Mouse (Mus musculus) CH12F3 (cell line): ENCODE results near the gene Gle1.

Experiments
- in situ Hi-C: fragments of 300-500 bp; cut with MboI; formaldehyde crosslinking; loops from 2 replicates; pipeline ENCODE4 v1.14.3; 2020; ENCODE audit warnings: low sequenced_read_pairs

Gene Gle1

DNA sequence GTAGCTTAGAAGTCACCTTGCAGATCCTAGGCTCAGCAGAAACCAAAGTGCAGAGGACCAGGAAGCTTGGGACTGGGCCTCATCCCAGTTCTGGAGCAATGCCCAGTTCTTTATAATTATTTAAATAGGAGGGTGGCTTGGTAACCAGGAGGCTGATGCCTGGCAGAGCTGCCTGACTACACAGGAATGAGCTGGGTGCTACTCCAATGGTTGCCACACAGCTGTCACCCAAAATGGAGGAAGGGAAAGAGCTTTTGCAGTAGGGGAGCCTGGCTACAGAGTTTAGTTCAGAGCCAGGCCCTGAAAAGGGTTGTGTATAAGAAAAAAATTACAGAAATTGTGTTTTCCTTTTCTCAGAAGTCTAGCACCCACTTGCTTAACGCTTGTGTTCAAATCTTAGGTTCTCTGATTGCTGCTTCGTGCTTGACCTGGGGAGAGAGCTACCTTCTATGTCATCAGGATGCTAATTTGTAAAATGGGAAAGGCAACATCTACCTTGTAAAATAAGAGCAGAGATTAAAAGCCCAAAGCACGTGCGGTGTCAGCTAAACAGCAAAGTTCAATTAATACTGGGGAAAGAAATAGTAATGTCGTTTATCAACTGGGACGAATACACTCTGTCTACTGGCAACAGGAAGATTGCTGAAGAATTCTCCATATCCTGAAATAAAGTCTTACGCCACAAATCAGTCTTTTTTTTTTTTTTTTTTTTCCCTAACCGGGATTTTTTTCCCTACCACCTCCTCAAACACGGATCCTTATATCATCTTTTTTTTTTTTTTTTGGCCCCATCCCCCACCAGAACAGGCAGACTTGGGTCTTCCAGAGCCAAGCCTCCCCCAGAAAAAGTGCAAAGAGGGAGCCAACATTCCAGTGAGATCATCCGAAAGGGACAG, 29.4 kb downstream of the Gle1 start:
- in situ Hi-C loops = no loop called here

- in situ Hi-C loops = no loop called here
Observed at GRCm38 (mm10) chr2:29965250-29965843, 30.1 kb downstream of the Gle1 start, which contains the start of gene Sptan1. TSS of gene Sptan1 (plus strand) at chr2:29965560.

DNA sequence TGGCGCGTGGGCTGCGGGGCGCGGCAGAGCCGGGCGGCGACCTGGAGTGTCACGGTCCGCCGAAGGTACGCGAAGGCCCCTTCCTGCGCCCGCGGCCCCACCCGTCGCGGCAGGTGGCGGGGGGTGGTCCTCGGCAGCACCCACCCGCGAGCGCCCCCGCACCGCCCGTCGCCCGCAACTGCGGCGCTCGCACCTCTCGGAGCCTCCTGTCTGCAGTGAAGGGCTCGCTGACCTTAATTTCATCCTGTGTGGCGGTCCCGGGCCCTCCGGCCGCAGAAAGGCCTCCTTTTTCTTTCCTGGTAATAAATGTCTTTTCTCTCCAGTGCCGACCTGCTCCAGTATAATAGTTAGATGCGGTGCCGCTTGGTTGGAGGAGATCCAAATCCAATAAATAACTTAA, 30.7 kb downstream of the Gle1 start:
- in situ Hi-C loops = no loop called here

DNA sequence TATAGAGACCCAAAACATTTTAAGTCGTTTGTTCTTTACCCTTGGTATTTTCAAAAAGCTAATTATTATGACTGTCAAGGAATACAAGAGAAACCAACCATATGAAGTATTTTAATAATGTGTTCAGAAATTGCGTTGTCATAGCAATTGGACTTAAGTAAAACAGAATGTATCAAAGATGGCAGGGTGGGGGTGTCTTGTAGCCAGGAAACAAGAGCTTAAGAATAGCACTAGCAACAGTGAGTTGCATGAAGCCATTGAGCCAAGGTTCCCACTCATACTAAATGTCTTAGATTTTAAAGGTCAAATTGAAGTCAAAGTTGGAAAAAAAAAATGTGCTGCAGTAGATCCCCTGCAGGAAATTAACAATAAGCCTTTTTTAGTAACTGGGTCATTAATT, 31.6 kb downstream of the Gle1 start:
- in situ Hi-C loops = no loop called here

DNA sequence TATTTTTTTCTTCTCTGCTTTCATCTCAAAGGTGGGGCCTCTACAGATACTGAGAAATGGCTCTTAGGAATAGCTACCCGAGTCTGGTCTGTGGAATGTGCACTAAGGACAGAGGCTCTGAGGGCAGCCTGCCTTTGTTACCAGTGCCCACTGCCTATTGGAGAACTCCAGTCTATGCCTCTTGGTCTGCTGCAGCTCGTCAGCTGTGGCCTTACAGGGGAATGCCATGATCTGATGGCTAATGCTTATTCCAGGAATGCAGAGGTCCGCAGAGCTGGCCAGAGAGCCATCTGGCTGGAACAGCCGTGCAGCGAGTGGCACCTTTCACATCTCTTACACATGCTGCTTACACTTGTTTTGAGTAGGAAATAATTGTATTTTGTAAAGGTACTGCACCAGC, 32.5 kb downstream of the Gle1 start:
- in situ Hi-C loops = no loop called here

DNA sequence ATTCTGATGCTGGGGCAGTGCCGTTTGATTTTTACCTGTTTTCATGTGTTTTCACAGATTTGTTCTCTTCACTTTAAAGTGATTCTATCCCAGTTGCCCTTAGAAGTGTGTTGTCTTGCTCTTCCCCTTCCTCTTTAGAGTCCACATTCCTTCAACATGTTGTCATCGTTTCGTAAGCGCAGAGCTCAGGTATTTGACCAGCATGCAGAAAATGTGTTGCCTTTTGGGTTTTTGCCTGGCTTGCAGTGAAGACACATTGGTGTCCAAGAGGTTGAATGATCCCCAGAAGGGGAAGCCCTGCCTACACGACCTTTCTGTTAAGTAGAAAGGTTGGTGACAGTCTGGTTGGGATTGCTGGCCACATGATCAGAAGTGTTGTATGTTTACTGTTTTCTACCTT, 33.4 kb downstream of the Gle1 start:
- in situ Hi-C loops = no loop called here

GRCm38 (mm10) chr2:29971838-29972635, 36.8 kb downstream of the Gle1 start:
- in situ Hi-C loops = no loop called here

GRCm38 (mm10) chr2:29973525-29973924, 38.3 kb downstream of the Gle1 start:
- in situ Hi-C loops = no loop called here

DNA sequence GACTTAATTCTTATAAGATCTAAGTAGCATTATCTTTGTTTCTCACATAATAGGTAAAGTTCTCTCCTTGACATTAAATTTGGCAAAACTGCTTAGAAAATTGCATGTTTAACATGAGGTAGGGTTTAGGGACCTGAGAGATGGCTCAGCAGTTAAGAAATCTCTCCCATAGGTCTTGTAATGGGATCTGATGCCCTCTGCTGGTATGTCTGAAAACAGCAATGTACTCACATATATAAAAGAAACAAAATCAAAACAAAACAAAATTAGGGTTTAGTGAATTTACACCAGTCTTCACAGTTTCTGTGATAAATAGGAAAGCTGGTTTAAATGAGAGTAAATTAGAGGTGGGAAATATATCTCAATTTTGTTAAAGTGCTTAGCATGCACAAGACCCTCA, 42.1 kb downstream of the Gle1 start:
- in situ Hi-C loops = no loop called here

DNA sequence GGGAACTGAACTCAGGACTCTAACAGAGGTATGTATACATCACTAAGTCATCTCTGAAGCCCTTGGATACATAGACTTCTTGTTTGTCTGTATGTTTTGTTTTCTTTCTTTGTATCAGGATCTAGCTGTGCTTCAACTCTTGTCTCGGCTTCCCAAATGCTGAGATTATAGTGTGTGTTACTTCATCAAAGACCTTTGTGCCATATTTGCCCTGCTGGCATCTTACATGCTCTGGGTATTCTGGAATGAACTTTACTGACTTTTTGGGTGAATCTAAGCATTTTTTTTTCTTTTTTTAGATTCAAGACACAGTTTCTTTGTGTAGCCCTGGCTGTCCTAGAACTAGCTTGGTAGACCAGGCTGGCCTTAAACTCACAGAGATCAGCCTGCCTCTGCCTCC, 45.4 kb downstream of the Gle1 start:
- in situ Hi-C loops = no loop called here

DNA sequence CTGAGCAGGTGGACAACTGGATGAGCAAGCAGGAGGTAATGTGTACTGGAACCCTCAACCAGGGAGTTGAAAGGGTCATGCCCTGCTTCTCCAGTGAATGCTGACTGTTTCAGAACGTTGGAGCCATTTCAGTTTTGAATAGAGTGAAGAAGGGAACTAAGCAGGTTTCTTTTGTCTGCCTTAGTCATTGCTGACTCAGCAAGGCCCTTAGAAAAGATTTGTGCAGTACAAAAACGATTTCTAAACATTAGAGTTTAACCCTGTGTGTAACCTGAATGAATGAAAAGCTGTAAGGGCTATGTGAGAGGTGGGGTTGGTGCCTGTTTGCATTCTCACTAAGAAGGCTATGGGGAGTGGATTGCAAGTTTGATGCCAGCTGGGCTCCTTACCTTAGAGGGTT, 56.7 kb downstream of the Gle1 start:
- in situ Hi-C loops = no loop called here

DNA sequence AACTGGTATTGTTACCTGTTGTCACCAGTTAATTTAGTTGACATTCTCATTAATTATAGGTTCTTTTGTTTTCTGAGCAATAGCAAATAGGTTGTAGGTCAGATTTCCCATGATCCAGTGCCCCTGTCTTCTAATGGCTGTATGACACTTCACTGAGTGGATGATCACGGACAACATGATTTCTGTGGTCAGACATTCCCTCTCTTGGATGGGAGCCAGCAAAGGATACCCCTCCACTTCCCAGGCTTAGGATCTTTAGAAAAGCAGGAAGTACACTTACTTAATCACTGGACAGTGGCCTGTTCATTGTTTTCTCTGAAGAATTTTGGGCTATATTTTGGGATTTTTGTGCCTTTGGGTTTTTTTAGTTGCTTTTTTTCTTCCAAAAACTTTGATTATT, 73.9 kb downstream of the Gle1 start:
- in situ Hi-C loops = no loop called here
